14 mouse cellular contexts compared by ENCODE assay signal in genomic region chr16:41826899-41827604, GRCm38 (mm10).
A peak's percentile ranks its signal among the peaks of the same experiment; 100 is the strongest.
DNase-seq lines count a peak whose midpoint lies in the region; ATAC-seq and TF ChIP-seq lines count a peak whose summit lies in the region.
"Had no signal": no experiment of that assay in that cellular context is flagged by ENCODE, and none has a peak within 500 bp of the region (broad histone marks: within the 10 kb centered on the region; RNA-seq: fewer than 3 reads in every experiment).

No protein-coding gene starts in this region.

- H3K4me1 ChIP-seq in kidney, embryonic 14.5 days (ENCODE audit: control insufficient read depth, insufficient read depth, low read length), result no peaks in the 10 kb centered on the region
- no peaks in the 10 kb centered on the region for H3K4me1 ChIP-seq in lung, postnatal 0 days (ENCODE audit: insufficient read depth, low read depth, low read length)
- no peaks in the 10 kb centered on the region for H3K4me1 ChIP-seq in heart, embryonic 11.5 days (ENCODE audit: control insufficient read depth, insufficient read depth, low read length)
- no peaks in the 10 kb centered on the region for H3K4me1 ChIP-seq in midbrain, embryonic 11.5 days (ENCODE audit: control insufficient read depth, insufficient read depth, low read length)
- H3K4me1 ChIP-seq: heart, embryonic 15.5 days; limb, embryonic 12.5 days had no signal

- no peak overlapping the region for H3K4me3 ChIP-seq in kidney, embryonic 14.5 days (ENCODE audit: low read length)
- no peak overlapping the region for H3K4me3 ChIP-seq in lung, postnatal 0 days (ENCODE audit: low read depth, low read length)
- H3K4me3 ChIP-seq in heart, embryonic 11.5 days (ENCODE audit: low read depth, low read length), result no peak overlapping the region
- no peak overlapping the region for H3K4me3 ChIP-seq in midbrain, embryonic 11.5 days (ENCODE audit: low read depth, low read length)
- H3K4me3 ChIP-seq: heart, embryonic 15.5 days; hindbrain, embryonic 13.5 days; limb, embryonic 12.5 days had no signal

- H3K27me3 ChIP-seq in kidney, embryonic 14.5 days (ENCODE audit: control insufficient read depth, insufficient read depth, low read length), result no peaks in the 10 kb centered on the region
- H3K27me3 ChIP-seq in lung, postnatal 0 days (replicated peaks; ENCODE audit: insufficient read depth, low read length), result no peaks in the 10 kb centered on the region
- H3K27me3 ChIP-seq in heart, embryonic 11.5 days (ENCODE audit: control insufficient read depth, insufficient read depth, low read length), result no peaks in the 10 kb centered on the region
- no peaks in the 10 kb centered on the region for H3K27me3 ChIP-seq in midbrain, embryonic 11.5 days (ENCODE audit: control insufficient read depth, insufficient read depth, low read length)
- H3K27me3 ChIP-seq: heart, embryonic 15.5 days; hindbrain, embryonic 13.5 days; limb, embryonic 12.5 days had no signal

- no peak for TF ChIP-seq EP300 in lung, postnatal 0 days (IDR thresholded peaks at IDR 0.05)

- H3K9me3 ChIP-seq in kidney, embryonic 14.5 days (ENCODE audit: control insufficient read depth, low read length), result no peaks in the 10 kb centered on the region
- H3K9me3 ChIP-seq in lung, postnatal 0 days (ENCODE audit: low read length), result no peaks in the 10 kb centered on the region
- H3K9me3 ChIP-seq in heart, embryonic 11.5 days (replicated peaks; ENCODE audit: control insufficient read depth, low read length), result no peaks in the 10 kb centered on the region
- no peaks in the 10 kb centered on the region for H3K9me3 ChIP-seq in midbrain, embryonic 11.5 days (ENCODE audit: control insufficient read depth, low read length)
- H3K9me3 ChIP-seq: heart, embryonic 15.5 days; hindbrain, embryonic 13.5 days; limb, embryonic 12.5 days had no signal

- no peak overlapping the region for H3K4me2 ChIP-seq in kidney, embryonic 14.5 days (replicated peaks; ENCODE audit: low read depth, low read length)
- H3K4me2 ChIP-seq in lung, postnatal 0 days (replicated peaks; ENCODE audit: low read depth, low read length), result no peak overlapping the region
- H3K4me2 ChIP-seq in heart, embryonic 11.5 days, result no peak overlapping the region
- no peak overlapping the region for H3K4me2 ChIP-seq in midbrain, embryonic 11.5 days
- H3K4me2 ChIP-seq: heart, embryonic 15.5 days; hindbrain, embryonic 13.5 days; limb, embryonic 12.5 days had no signal

- 44% methylated on average over 5 of the region's 5 CpGs for WGBS in kidney, embryonic 14.5 days
- WGBS in lung, postnatal 0 days, result 43% methylated on average over 5 of the region's 5 CpGs
- 56% methylated on average over 5 of the region's 5 CpGs for WGBS in heart, embryonic 11.5 days (ENCODE audit: insufficient replicate concordance)
- WGBS in midbrain, embryonic 11.5 days, result 77% methylated on average over 5 of the region's 5 CpGs

- no peaks in the 10 kb centered on the region for H3K36me3 ChIP-seq in kidney, embryonic 14.5 days (ENCODE audit: control insufficient read depth, insufficient read depth, low read length)
- no peaks in the 10 kb centered on the region for H3K36me3 ChIP-seq in lung, postnatal 0 days (ENCODE audit: insufficient read depth, low read length)
- H3K36me3 ChIP-seq in heart, embryonic 11.5 days (ENCODE audit: control insufficient read depth, insufficient read depth, low read length), result no peaks in the 10 kb centered on the region
- H3K36me3 ChIP-seq in midbrain, embryonic 11.5 days (ENCODE audit: control insufficient read depth, insufficient read depth, low read length), result no peaks in the 10 kb centered on the region
- H3K36me3 ChIP-seq: heart, embryonic 15.5 days; hindbrain, embryonic 13.5 days; limb, embryonic 12.5 days had no signal

- peak overlapping the region; percentile 42; the same call in 1 of the 2 replicates for H3K27ac ChIP-seq in kidney, embryonic 14.5 days (ENCODE audit: low read depth, low read length)
- H3K27ac ChIP-seq in lung, postnatal 0 days (ENCODE audit: low read length), result no peak overlapping the region
- H3K27ac ChIP-seq in heart, embryonic 11.5 days (ENCODE audit: low read depth, low read length), result no peak overlapping the region
- H3K27ac ChIP-seq in midbrain, embryonic 11.5 days (ENCODE audit: low read depth, low read length), result no peak overlapping the region
- H3K27ac ChIP-seq: heart, embryonic 15.5 days; hindbrain, embryonic 13.5 days; limb, embryonic 12.5 days had no signal

- TF ChIP-seq CTCF in lung, postnatal 0 days (IDR thresholded peaks at IDR 0.05), result no peak

- no peak for DNase-seq in kidney, postnatal 4 days
- peak; percentile 44 for DNase-seq in Muller cell, postnatal 12 days (ENCODE audit: inconsistent ontology term)
- DNase-seq in cerebellum, postnatal 10 days, result peak; percentile 53 to 61
- DNase-seq in lung, postnatal 0 days (ENCODE audit: low spot score), result peak; percentile 30
- DNase-seq in midbrain, embryonic 11.5 days (ENCODE audit: low spot score, missing footprints), result no peak
- DNase-seq: gastrocnemius, postnatal 36 days; kidney, adult 2 months; right cerebral cortex, postnatal 14 days; thymus, postnatal 25 days had no signal

- peak; percentile 75; the same call in 1 of the 2 replicates for ATAC-seq in kidney, embryonic 14.5 days (ENCODE audit: low FRiP score, low TSS enrichment)
- no peak; the same call in 1 of the 2 replicates for ATAC-seq in lung, postnatal 0 days
- ATAC-seq in heart, embryonic 11.5 days (replicated peaks; ENCODE audit: insufficient number of reproducible peaks, low FRiP score, low TSS enrichment), result no peak
- ATAC-seq in midbrain, embryonic 11.5 days (ENCODE audit: low FRiP score), result no peak

- H3K9ac ChIP-seq in kidney, embryonic 14.5 days (ENCODE audit: low read depth, low read length), result no peak overlapping the region
- no peak overlapping the region for H3K9ac ChIP-seq in lung, postnatal 0 days (replicated peaks; ENCODE audit: low read depth)
- no peak overlapping the region for H3K9ac ChIP-seq in heart, embryonic 11.5 days (ENCODE audit: low read depth, low read length)
- no peak overlapping the region for H3K9ac ChIP-seq in midbrain, embryonic 11.5 days (ENCODE audit: low read length)
- H3K9ac ChIP-seq: heart, embryonic 15.5 days; hindbrain, embryonic 13.5 days; limb, embryonic 12.5 days had no signal

Comparison
In these comparisons a context has a peak if more than half of its experiments do, and no peak if none do; other contexts are left out.
1. DNase-seq: peak in Muller cell, postnatal 12 days (single experiment), cerebellum, postnatal 10 days (2 of 2) and lung, postnatal 0 days (single experiment); none in kidney, postnatal 4 days (0 of 2) and midbrain, embryonic 11.5 days (single experiment).